8 mouse cellular contexts compared by ENCODE assay signal in the genomic region with DNA sequence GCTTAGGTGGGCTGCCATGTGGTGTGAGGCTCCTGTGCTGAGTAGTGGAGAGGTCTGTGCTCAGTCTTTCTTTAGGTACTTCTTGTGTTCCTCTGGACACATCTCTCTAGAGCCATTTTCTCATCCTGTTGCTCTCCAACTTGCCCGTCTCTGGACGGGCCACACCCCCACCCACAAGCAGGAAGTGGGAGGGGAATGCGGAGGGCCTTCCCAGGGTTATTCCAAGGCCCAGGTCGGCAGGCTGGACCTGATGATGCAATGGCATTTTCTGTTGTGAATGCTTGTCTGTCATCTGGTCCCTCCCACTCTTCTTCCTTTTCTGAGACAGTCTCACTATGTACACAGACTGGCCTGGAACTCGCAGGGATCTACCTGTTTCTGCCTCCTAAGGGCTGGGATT. TPM values are rescaled to one million over a fixed set of nuclear protein-coding genes. Genes with fewer than 3 reads are reported as not detected.
DNase-seq lines count a peak whose midpoint lies in the region; ATAC-seq lines count a peak whose summit lies in the region.

No protein-coding gene starts in this region.

- peak overlapping the region; percentile 85 for H3K4me2 ChIP-seq in heart, embryonic 13.5 days
- H3K4me2 ChIP-seq in neural tube, embryonic 14.5 days (ENCODE audit: low read depth, low read length) = no peak overlapping the region; the same call in 1 of the 2 replicates

- H3K36me3 ChIP-seq in heart, embryonic 13.5 days = peaks cover 10% of the 10 kb centered on the region
- peaks cover 25% of the 10 kb centered on the region for H3K36me3 ChIP-seq in limb, embryonic 10.5 days
- H3K36me3 ChIP-seq in neural tube, embryonic 14.5 days (ENCODE audit: control insufficient read depth, insufficient read depth, low read length) = peaks cover 9% of the 10 kb centered on the region

- no peaks in the 10 kb centered on the region for H3K27me3 ChIP-seq in heart, embryonic 13.5 days (replicated peaks)
- H3K27me3 ChIP-seq in limb, embryonic 10.5 days (ENCODE audit: low read depth, poor library complexity, severe bottlenecking) = no peaks in the 10 kb centered on the region
- no peaks in the 10 kb centered on the region for H3K27me3 ChIP-seq in neural tube, embryonic 14.5 days (ENCODE audit: control insufficient read depth, insufficient read depth, low read length)

- peak overlapping the region; percentile 98 for H3K9ac ChIP-seq in heart, embryonic 13.5 days
- H3K9ac ChIP-seq in neural tube, embryonic 14.5 days (replicated peaks; ENCODE audit: low read depth, low read length) = 0 out of 2 replicates have a peak overlapping the region, but pooled peaks have one; percentile 7

- no peak overlapping the region for H3K27ac ChIP-seq in heart, embryonic 13.5 days (replicated peaks)
- no peak overlapping the region for H3K27ac ChIP-seq in limb, embryonic 10.5 days
- no peak overlapping the region for H3K27ac ChIP-seq in neural tube, embryonic 14.5 days (ENCODE audit: low read depth, low read length)

- H3K4me3 ChIP-seq in heart, embryonic 13.5 days = no peak overlapping the region; the same call in 1 of the 2 replicates
- H3K4me3 ChIP-seq in limb, embryonic 10.5 days = peak overlapping the region; percentile 99; the same call in 1 of the 2 replicates
- H3K4me3 ChIP-seq in neural tube, embryonic 14.5 days (ENCODE audit: low read depth, low read length) = no peak overlapping the region

- peaks cover 54% of the 10 kb centered on the region for H3K4me1 ChIP-seq in heart, embryonic 13.5 days
- H3K4me1 ChIP-seq in limb, embryonic 10.5 days = peaks cover 62% of the 10 kb centered on the region
- H3K4me1 ChIP-seq in neural tube, embryonic 14.5 days (ENCODE audit: control insufficient read depth, insufficient read depth, low read length) = peaks cover 22% of the 10 kb centered on the region

- ATAC-seq in heart, embryonic 13.5 days (ENCODE audit: extremely low read depth, insufficient number of reproducible peaks, low FRiP score, low TSS enrichment) = no peak
- no peak for ATAC-seq in neural tube, embryonic 14.5 days (ENCODE audit: low read depth)

- peak; percentile 39 for DNase-seq in embryo, embryonic 10 days (ENCODE audit: low spot score)
- DNase-seq in embryo, embryonic 11 days = no peak
- DNase-seq in adrenal gland, adult (ENCODE audit: inconsistent age in 2 of 2, low spot score in 1 of 2) = peak; percentile 76 to 90
- DNase-seq in limb, embryonic 10.5 days (ENCODE audit: low spot score) = no peak
- DNase-seq in right cerebral cortex, adult 2 months (ENCODE audit: low spot score in 2 of 2) = no peak
- no peak for DNase-seq in right cerebral cortex, postnatal 25 days

- 28% methylated on average over 5 of the region's 5 CpGs for WGBS in heart, embryonic 13.5 days
- 25% methylated on average over 5 of the region's 5 CpGs for WGBS in limb, embryonic 10.5 days
- WGBS in neural tube, embryonic 14.5 days = 38% methylated on average over 5 of the region's 5 CpGs

- no peaks in the 10 kb centered on the region for H3K9me3 ChIP-seq in heart, embryonic 13.5 days
- no peaks in the 10 kb centered on the region for H3K9me3 ChIP-seq in limb, embryonic 10.5 days (replicated peaks)
- H3K9me3 ChIP-seq in neural tube, embryonic 14.5 days (ENCODE audit: control insufficient read depth, low read length) = no peaks in the 10 kb centered on the region

RNA-seq across cellular contexts. Expression of a gene that starts 2.7 kb away (rescaled TPM):
- 15.1 and 15.8 TPM in 2 replicates for polyA plus RNA-seq in heart, embryonic 13.5 days (2015; fragmentation: Nextera tagmentation; extraction: Ambion mirVana)
- polyA plus RNA-seq in limb, embryonic 10.5 days (2016; fragmentation: Nextera tagmentation; extraction: Ambion mirVana) = 34.5 and 36.7 TPM in 2 replicates
- polyA plus RNA-seq in neural tube, embryonic 14.5 days (2014; fragmentation: Nextera tagmentation; extraction: Ambion mirVana) = 22.6 and 24.5 TPM in 2 replicates

RNA-seq across cellular contexts. Expression of a gene that starts 13.9 kb away (rescaled TPM):
- polyA plus RNA-seq in heart, embryonic 13.5 days (2015; fragmentation: Nextera tagmentation; extraction: Ambion mirVana) = not detected in 2 replicates
- polyA plus RNA-seq in limb, embryonic 10.5 days (2016; fragmentation: Nextera tagmentation; extraction: Ambion mirVana) = 0.88 and 1.1 TPM in 2 replicates
- not detected in 2 replicates for polyA plus RNA-seq in neural tube, embryonic 14.5 days (2014; fragmentation: Nextera tagmentation; extraction: Ambion mirVana)

RNA-seq across cellular contexts. Expression of a gene that starts 17.6 kb away (rescaled TPM):
- polyA plus RNA-seq in heart, embryonic 13.5 days (2015; fragmentation: Nextera tagmentation; extraction: Ambion mirVana) = 0.59 and 0.83 TPM in 2 replicates
- polyA plus RNA-seq in limb, embryonic 10.5 days (2016; fragmentation: Nextera tagmentation; extraction: Ambion mirVana) = 5.2 and 7.0 TPM in 2 replicates
- polyA plus RNA-seq in neural tube, embryonic 14.5 days (2014; fragmentation: Nextera tagmentation; extraction: Ambion mirVana) = 154 and 196 TPM in 2 replicates

RNA-seq across cellular contexts. Expression of a gene that starts 22.0 kb away (rescaled TPM):
- 46.8 and 51.1 TPM in 2 replicates for polyA plus RNA-seq in heart, embryonic 13.5 days (2015; fragmentation: Nextera tagmentation; extraction: Ambion mirVana)
- polyA plus RNA-seq in limb, embryonic 10.5 days (2016; fragmentation: Nextera tagmentation; extraction: Ambion mirVana) = 47.2 and 57.1 TPM in 2 replicates
- 49.3 and 52.6 TPM in 2 replicates for polyA plus RNA-seq in neural tube, embryonic 14.5 days (2014; fragmentation: Nextera tagmentation; extraction: Ambion mirVana)

RNA-seq across cellular contexts. Expression of a gene that starts 23.8 kb away (rescaled TPM):
- polyA plus RNA-seq in heart, embryonic 13.5 days (2015; fragmentation: Nextera tagmentation; extraction: Ambion mirVana) = 31.4 and 31.9 TPM in 2 replicates
- polyA plus RNA-seq in limb, embryonic 10.5 days (2016; fragmentation: Nextera tagmentation; extraction: Ambion mirVana) = 52.9 and 61.2 TPM in 2 replicates
- 37.0 and 40.1 TPM in 2 replicates for polyA plus RNA-seq in neural tube, embryonic 14.5 days (2014; fragmentation: Nextera tagmentation; extraction: Ambion mirVana)

Comparison
In these comparisons a context has a peak if more than half of its experiments do, and no peak if none do; other contexts are left out.
1. DNase-seq: peak in embryo, embryonic 10 days (single experiment) and adrenal gland, adult (2 of 2); none in embryo, embryonic 11 days (single experiment), limb, embryonic 10.5 days (single experiment), right cerebral cortex, adult 2 months (0 of 2) and right cerebral cortex, postnatal 25 days (single experiment).
2. RNA of a gene that starts 17.6 kb away (polyA plus RNA-seq): 154 to 196 TPM in neural tube, embryonic 14.5 days; 5.2 to 7.0 TPM in limb, embryonic 10.5 days and 0.59 to 0.83 TPM in heart, embryonic 13.5 days; every median in the first group is over 10 times any median in the second.